29 mouse cellular contexts compared by ENCODE assay signal in the genomic region with DNA sequence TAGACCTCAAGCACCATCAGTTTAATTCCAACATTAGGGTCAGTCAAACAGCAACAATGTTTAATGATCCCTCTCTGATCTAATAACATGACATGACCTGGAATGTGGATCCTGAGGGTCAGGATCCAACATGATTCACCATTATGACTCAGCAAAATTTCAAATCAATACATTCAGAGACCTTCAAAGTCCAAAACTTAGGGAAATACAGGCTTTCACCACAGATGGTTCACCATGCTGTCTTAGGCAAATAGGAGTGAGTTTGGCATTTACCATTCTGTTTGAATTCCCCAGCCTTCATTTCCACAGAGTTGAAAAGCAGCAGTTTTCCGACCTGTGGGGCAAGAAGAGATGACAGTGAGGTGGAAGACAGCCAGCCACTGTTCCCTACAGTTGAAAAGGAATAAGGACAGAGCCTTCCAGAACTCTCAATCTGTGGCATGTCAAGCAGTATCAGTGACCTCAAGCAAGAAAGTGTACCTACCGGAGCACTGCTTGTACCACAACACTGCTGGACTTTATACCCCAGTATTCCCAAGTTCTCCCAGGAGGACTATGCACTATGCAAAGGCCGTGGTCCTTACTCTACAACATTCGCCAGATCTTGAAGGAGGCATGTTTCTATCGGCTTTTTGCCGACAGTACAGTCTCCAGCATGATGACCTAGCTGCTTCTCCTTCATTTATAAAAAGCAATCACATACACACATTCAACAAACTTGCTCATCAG. TPM values are rescaled to one million over a fixed set of nuclear protein-coding genes. Genes with fewer than 3 reads are reported as not detected.
DNase-seq lines count a peak whose midpoint lies in the region; ATAC-seq and TF ChIP-seq lines count a peak whose summit lies in the region.
"Had no signal": no experiment of that assay in that cellular context is flagged by ENCODE, and none has a peak within 500 bp of the region (broad histone marks: within the 10 kb centered on the region; RNA-seq: fewer than 3 reads in every experiment).

No protein-coding gene starts in this region.

- H3K9ac ChIP-seq in heart, embryonic 13.5 days = no peak overlapping the region
- H3K9ac ChIP-seq in midbrain, embryonic 11.5 days (ENCODE audit: low read length) = no peak overlapping the region
- H3K9ac ChIP-seq in midbrain, embryonic 14.5 days (replicated peaks; ENCODE audit: low read length) = no peak overlapping the region
- no peak overlapping the region for H3K9ac ChIP-seq in stomach, postnatal 0 days (ENCODE audit: low read length)
- H3K9ac ChIP-seq: hindbrain, embryonic 13.5 days; limb, embryonic 15.5 days; lung, embryonic 14.5 days; midbrain, embryonic 13.5 days had no signal

- intact Hi-C loops in heart, postnatal 25 days (cut with DNase I) = no loop called here

- WGBS in heart, embryonic 13.5 days = 84% methylated on average over 6 of the region's 6 CpGs
- WGBS in midbrain, embryonic 11.5 days = 92% methylated on average over 6 of the region's 6 CpGs
- WGBS in midbrain, embryonic 14.5 days = 94% methylated on average over 6 of the region's 6 CpGs
- 80% methylated on average over 6 of the region's 6 CpGs for WGBS in stomach, postnatal 0 days

- H3K4me3 ChIP-seq in heart, embryonic 13.5 days = no peak overlapping the region
- no peak overlapping the region for H3K4me3 ChIP-seq in midbrain, embryonic 11.5 days (ENCODE audit: low read depth, low read length)
- no peak overlapping the region for H3K4me3 ChIP-seq in midbrain, embryonic 14.5 days (replicated peaks; ENCODE audit: low read depth, low read length)
- H3K4me3 ChIP-seq in stomach, postnatal 0 days (ENCODE audit: low read depth, low read length) = no peak overlapping the region
- H3K4me3 ChIP-seq: forebrain, embryonic 10.5 days; hindbrain, embryonic 13.5 days; limb, embryonic 15.5 days; midbrain, embryonic 13.5 days had no signal

- H3K27ac ChIP-seq in heart, embryonic 13.5 days (replicated peaks) = 0 out of 2 replicates have a peak overlapping the region, but pooled peaks have one; percentile 15
- no peak overlapping the region for H3K27ac ChIP-seq in midbrain, embryonic 11.5 days (ENCODE audit: low read depth, low read length)
- H3K27ac ChIP-seq in midbrain, embryonic 14.5 days (replicated peaks; ENCODE audit: low read depth, low read length) = no peak overlapping the region
- H3K27ac ChIP-seq in stomach, postnatal 0 days (replicated peaks) = peak overlapping the region; percentile 61; the same call in 1 of the 2 replicates
- H3K27ac ChIP-seq: forebrain, embryonic 10.5 days; hindbrain, embryonic 13.5 days; limb, embryonic 15.5 days; midbrain, embryonic 13.5 days had no signal

- TF ChIP-seq CTCF in stomach, postnatal 0 days (IDR thresholded peaks at IDR 0.05; ENCODE audit: low read depth) = no peak

- no peak for TF ChIP-seq EP300 in stomach, postnatal 0 days (optimal IDR thresholded peaks at IDR 0.05)

- DNase-seq in heart, postnatal 25 days (ENCODE audit: low spot score) = no peak
- DNase-seq in kidney, postnatal 36 days = peak; percentile 34 to 40
- no peak for DNase-seq in kidney, adult 18-20 months
- peak; percentile 75 for DNase-seq in midbrain, embryonic 11.5 days (ENCODE audit: low spot score, missing footprints)
- no peak for DNase-seq in midbrain, embryonic 14.5 days
- DNase-seq in stomach, postnatal 0 days (ENCODE audit: low spot score) = no peak
- no peak for DNase-seq in thymus, postnatal 10 days (ENCODE audit: low spot score in 2 of 2)
- DNase-seq: adrenal gland, postnatal 36 days; cerebellum, adult 9-10 months; gastrocnemius, postnatal 36 days; heart, postnatal 14 days; kidney, postnatal 10 days; layer of hippocampus, adult 9-11 months; left cerebral cortex, postnatal 4 days; lung, embryonic 14.5 days; spleen, adult 18-20 months; thymus, postnatal 14 days had no signal

- no peaks in the 10 kb centered on the region for H3K9me3 ChIP-seq in heart, embryonic 13.5 days
- no peaks in the 10 kb centered on the region for H3K9me3 ChIP-seq in midbrain, embryonic 11.5 days (ENCODE audit: control insufficient read depth, low read length)
- no peaks in the 10 kb centered on the region for H3K9me3 ChIP-seq in midbrain, embryonic 14.5 days (ENCODE audit: control insufficient read depth, low read length)
- no peaks in the 10 kb centered on the region for H3K9me3 ChIP-seq in stomach, postnatal 0 days (ENCODE audit: control insufficient read depth, low read length)
- H3K9me3 ChIP-seq: forebrain, embryonic 10.5 days; hindbrain, embryonic 13.5 days; limb, embryonic 15.5 days; midbrain, embryonic 13.5 days had no signal

- H3K4me1 ChIP-seq in heart, embryonic 13.5 days = peaks cover 18% of the 10 kb centered on the region
- no peaks in the 10 kb centered on the region for H3K4me1 ChIP-seq in midbrain, embryonic 11.5 days (ENCODE audit: control insufficient read depth, insufficient read depth, low read length)
- H3K4me1 ChIP-seq in midbrain, embryonic 14.5 days (ENCODE audit: control insufficient read depth, insufficient read depth, low read length) = no peaks in the 10 kb centered on the region
- no peaks in the 10 kb centered on the region for H3K4me1 ChIP-seq in stomach, postnatal 0 days (replicated peaks; ENCODE audit: control insufficient read depth, insufficient read depth)
- H3K4me1 ChIP-seq: forebrain, embryonic 10.5 days; hindbrain, embryonic 13.5 days; limb, embryonic 15.5 days; midbrain, embryonic 13.5 days had no signal

- H3K36me3 ChIP-seq in heart, embryonic 13.5 days = peaks cover 58% of the 10 kb centered on the region
- peaks cover 13% of the 10 kb centered on the region for H3K36me3 ChIP-seq in midbrain, embryonic 11.5 days (ENCODE audit: control insufficient read depth, insufficient read depth, low read length)
- peaks cover 53% of the 10 kb centered on the region for H3K36me3 ChIP-seq in midbrain, embryonic 14.5 days (ENCODE audit: control insufficient read depth, insufficient read depth, low read length)
- H3K36me3 ChIP-seq in stomach, postnatal 0 days (ENCODE audit: control insufficient read depth, insufficient read depth, low read length) = peaks cover 23% of the 10 kb centered on the region

- H3K4me2 ChIP-seq in heart, embryonic 13.5 days = no peak overlapping the region
- H3K4me2 ChIP-seq in midbrain, embryonic 11.5 days = no peak overlapping the region
- no peak overlapping the region for H3K4me2 ChIP-seq in midbrain, embryonic 14.5 days (ENCODE audit: low read length)
- H3K4me2 ChIP-seq in stomach, postnatal 0 days (replicated peaks; ENCODE audit: low read depth) = no peak overlapping the region
- H3K4me2 ChIP-seq: hindbrain, embryonic 13.5 days; limb, embryonic 15.5 days; lung, embryonic 14.5 days; midbrain, embryonic 13.5 days had no signal

- ATAC-seq in heart, embryonic 13.5 days (ENCODE audit: extremely low read depth, insufficient number of reproducible peaks, low FRiP score, low TSS enrichment) = no peak
- no peak for ATAC-seq in midbrain, embryonic 11.5 days (ENCODE audit: low FRiP score)
- ATAC-seq in midbrain, embryonic 14.5 days (ENCODE audit: low FRiP score, low TSS enrichment) = no peak
- ATAC-seq in stomach, postnatal 0 days (ENCODE audit: low FRiP score, low TSS enrichment) = no peak
- ATAC-seq: forebrain, embryonic 16.5 days had no signal

- no peaks in the 10 kb centered on the region for H3K27me3 ChIP-seq in heart, embryonic 13.5 days (replicated peaks)
- no peaks in the 10 kb centered on the region for H3K27me3 ChIP-seq in midbrain, embryonic 11.5 days (ENCODE audit: control insufficient read depth, insufficient read depth, low read length)
- no peaks in the 10 kb centered on the region for H3K27me3 ChIP-seq in midbrain, embryonic 14.5 days (ENCODE audit: control insufficient read depth, insufficient read depth, low read length)
- H3K27me3 ChIP-seq in stomach, postnatal 0 days (ENCODE audit: control insufficient read depth, insufficient read depth, low read length) = no peaks in the 10 kb centered on the region
- H3K27me3 ChIP-seq: hindbrain, embryonic 13.5 days; limb, embryonic 15.5 days; midbrain, embryonic 13.5 days had no signal

RNA-seq across cellular contexts. Expression of gene Osbp, which starts 29.1 kb away (rescaled TPM):
- polyA plus RNA-seq in heart, embryonic 13.5 days (2015; fragmentation: Nextera tagmentation; extraction: Ambion mirVana) = 4.2 and 4.8 TPM in 2 replicates
- total RNA-seq in heart, postnatal 25 days (2021) = 10 to 100 TPM; 89.3 to 92.0 TPM
- polyA plus RNA-seq in midbrain, embryonic 11.5 days (2014; fragmentation: Nextera tagmentation; extraction: Ambion mirVana) = 5.3 and 6.0 TPM in 2 replicates
- polyA plus RNA-seq in midbrain, embryonic 14.5 days (2014; fragmentation: Nextera tagmentation; extraction: Ambion mirVana) = 6.7 and 8.0 TPM in 2 replicates
- 4.3 and 4.5 TPM in 2 replicates for polyA plus RNA-seq in stomach, postnatal 0 days (2015; fragmentation: Nextera tagmentation; extraction: Ambion mirVana)

RNA-seq across cellular contexts. Expression of gene Olfr1423, which starts 46.2 kb away (rescaled TPM):
- polyA plus RNA-seq in heart, embryonic 13.5 days (2015; fragmentation: Nextera tagmentation; extraction: Ambion mirVana) = not detected in 2 replicates
- not detected for total RNA-seq in heart, postnatal 25 days (2021)
- 0.03 TPM in 1 of 2 replicates, not detected in the other for polyA plus RNA-seq in midbrain, embryonic 11.5 days (2014; fragmentation: Nextera tagmentation; extraction: Ambion mirVana)
- not detected in 2 replicates for polyA plus RNA-seq in midbrain, embryonic 14.5 days (2014; fragmentation: Nextera tagmentation; extraction: Ambion mirVana)
- not detected in 2 replicates for polyA plus RNA-seq in stomach, postnatal 0 days (2015; fragmentation: Nextera tagmentation; extraction: Ambion mirVana)
- total RNA-seq: adrenal gland, postnatal 36 days; common myeloid progenitor, adult 5-6 weeks; gastrocnemius, postnatal 36 days; heart, postnatal 14 days; left cerebral cortex, adult 18-20 months; left cerebral cortex, postnatal 4 days; megakaryocyte, adult 5-6 weeks had no signal
- polyA plus RNA-seq: embryonic facial prominence, embryonic 11.5 days; forebrain, embryonic 16.5 days; hindbrain, embryonic 13.5 days; lung, embryonic 14.5 days; midbrain, embryonic 13.5 days; neural tube, embryonic 11.5 days; testis, adult 2 months had no signal

Comparison
In these comparisons a context has a peak if more than half of its experiments do, and no peak if none do; other contexts are left out.
1. DNase-seq: peak in kidney, postnatal 36 days (2 of 2) and midbrain, embryonic 11.5 days (single experiment); none in heart, postnatal 25 days (single experiment), kidney, adult 18-20 months (single experiment), midbrain, embryonic 14.5 days (single experiment), stomach, postnatal 0 days (single experiment) and thymus, postnatal 10 days (0 of 2).
2. H3K27ac ChIP-seq: peak in heart, embryonic 13.5 days (single experiment) and stomach, postnatal 0 days (single experiment); none in midbrain, embryonic 11.5 days (single experiment) and midbrain, embryonic 14.5 days (single experiment).